Mouse (Mus musculus): ENCODE measurements around the gene Skap1. TPM values are rescaled to one million over a fixed set of nuclear protein-coding genes. Genes with fewer than 3 reads are reported as not detected.

Skap1 gene
- total RNA-seq, 2 experiments from 2014 or later = 0.24 TPM; not detected in 1

DNA sequence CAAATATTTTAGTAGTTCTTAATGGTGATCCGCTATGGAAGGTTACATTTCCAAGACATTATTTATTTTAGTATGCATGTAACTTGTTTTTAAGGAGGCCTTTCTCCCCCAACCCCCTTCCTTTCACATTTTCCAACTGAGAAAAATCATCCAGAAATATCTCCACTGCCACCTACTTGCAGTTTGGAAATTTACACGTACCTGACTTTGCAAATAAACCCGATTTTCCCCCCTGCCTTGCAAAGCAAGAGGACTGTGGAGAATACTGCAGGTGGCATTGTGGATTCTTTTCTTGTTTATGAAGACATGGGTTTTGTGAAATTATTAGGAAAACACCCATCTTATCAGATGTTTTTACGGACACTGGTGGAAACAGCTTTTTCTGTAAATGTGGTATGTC is 160.0 kb downstream of the Skap1 start:
- no peak for DNase-seq

- DNase-seq = no peak
Observed at GRCm38 (mm10) chr11:96629775-96630174, 165.4 kb downstream of the Skap1 start.

DNA sequence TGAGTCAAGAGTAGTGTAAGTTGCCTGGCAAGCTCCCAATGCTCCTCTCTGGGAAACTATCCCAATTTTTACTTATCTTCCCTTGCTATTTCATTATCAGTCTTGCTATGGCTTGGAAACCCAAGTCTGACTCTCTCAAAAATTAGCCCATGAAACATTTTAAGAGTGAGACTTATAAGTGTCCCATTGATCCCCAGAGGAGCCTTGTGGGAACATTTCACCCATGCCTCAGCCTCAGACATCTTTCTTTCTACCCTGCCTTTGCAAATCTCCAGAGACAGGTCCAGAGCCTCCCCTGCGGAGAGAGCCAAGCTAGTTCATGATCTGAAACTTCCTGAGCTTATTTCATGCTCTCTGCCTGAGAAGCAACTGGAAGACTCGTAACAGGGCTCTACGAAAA is 167.1 kb downstream of the Skap1 start:
- no peak for DNase-seq

DNA sequence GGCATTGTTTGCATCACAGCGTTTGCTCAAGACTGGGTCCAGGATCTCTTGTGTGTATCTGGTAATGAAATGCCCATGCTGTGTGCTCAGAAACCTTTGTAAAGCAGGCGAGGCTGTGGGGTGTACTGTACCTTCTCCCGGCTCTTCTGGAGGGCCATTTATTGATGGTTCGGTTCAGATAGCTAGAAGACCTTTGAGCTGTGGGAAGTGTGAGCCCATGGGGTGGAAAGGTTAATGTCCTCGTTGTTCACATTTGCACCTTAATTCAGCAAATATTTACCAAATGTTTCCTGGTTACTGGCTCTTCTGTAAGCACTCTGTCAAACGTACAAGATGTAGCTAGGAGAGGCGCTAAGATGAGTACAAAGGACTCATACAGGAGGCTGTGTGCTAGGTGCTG is 173.5 kb downstream of the Skap1 start:
- no peak for DNase-seq

DNA sequence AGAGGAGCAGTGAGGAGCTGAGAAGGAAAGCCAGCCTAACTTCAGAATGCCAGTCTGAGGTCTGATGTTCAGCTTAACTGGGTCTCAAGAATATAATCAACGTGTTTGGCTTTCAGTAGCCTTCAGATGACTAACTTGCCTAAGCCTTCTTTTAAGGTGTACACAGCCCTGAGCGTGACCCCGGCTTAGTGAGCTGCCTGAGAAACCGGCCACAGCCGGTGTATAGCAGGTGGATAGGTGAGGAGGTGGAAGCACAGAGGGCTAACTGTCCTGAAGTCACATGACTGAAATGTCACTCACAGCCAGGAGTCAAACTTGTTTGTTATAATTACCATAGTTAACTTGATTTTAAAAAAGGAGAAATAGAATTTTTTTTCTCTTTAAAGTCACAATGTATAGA is 175.4 kb downstream of the Skap1 start:
- no peak for DNase-seq

- DNase-seq = no peak
Observed at GRCm38 (mm10) chr11:96642173-96643140, 178.1 kb downstream of the Skap1 start.

DNA sequence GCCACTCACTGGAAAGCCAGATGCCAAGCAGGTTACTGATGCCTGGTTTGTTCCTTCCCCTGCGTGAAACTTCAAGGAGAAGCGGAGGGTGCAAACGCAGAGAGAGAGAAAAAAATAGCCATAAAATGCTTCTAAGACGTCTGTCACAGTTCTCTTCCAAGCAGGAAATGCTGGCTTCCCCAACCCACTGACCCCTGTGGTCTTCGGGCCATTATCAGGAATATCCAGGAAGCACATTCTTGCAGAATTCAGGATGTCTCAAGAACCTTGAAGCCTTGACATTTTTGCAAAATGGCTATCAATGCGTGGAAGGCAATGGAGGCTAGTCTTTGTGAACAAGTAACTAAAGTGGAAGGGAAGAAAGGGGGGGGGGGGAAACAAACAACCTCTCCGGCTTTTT is 180.6 kb downstream of the Skap1 start:
- no peak for DNase-seq

GRCm38 (mm10) chr11:96645538-96646037 is 181.2 kb downstream of the Skap1 start:
- peak; percentile 36 for DNase-seq

- DNase-seq = no peak
Observed at GRCm38 (mm10) chr11:96651848-96652247, 187.5 kb downstream of the Skap1 start.

GRCm38 (mm10) chr11:96653867-96654266 is 189.5 kb downstream of the Skap1 start:
- DNase-seq = no peak

GRCm38 (mm10) chr11:96658420-96658819 is 194.0 kb downstream of the Skap1 start:
- DNase-seq = no peak

DNA sequence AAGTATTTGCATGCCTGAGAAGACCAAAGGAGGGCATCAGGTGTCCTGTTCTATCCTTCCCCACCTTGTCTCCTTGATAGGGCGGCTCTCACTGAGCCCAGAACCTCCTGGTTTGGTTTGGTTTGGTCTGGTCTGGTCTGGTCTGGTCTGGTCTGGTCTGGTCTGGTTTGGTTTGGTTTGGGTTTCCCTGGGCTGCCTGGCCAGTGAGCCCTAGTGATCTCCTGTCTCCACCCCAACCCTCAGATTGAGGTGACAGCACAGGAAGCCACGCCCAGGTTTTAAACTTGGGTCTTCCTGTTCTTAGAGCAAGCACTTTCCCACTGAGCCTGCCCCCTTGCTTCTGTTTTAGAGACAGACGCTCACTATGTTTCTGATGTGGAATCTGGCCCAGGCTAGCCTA is 202.5 kb downstream of the Skap1 start:
- no peak for DNase-seq

DNA sequence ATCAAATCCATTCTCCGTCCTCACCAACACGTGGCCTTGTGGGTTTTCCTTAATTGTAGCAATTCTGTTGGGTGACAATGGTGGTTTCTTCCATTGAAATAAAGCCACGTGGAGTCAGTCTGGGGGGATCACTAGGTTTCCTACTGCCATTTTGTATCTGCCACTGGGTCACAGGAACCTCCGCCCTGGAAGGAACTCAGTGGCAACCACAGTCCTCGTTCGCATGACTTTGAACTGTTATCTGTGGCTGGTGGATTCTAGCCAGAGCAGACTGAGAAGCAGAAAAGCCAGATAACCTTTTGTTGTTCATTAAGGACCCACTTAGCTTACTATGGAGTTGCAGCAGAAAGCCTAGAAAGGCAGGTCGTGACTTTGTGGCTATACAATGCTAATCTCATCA is 204.0 kb downstream of the Skap1 start:
- DNase-seq = no peak

DNA sequence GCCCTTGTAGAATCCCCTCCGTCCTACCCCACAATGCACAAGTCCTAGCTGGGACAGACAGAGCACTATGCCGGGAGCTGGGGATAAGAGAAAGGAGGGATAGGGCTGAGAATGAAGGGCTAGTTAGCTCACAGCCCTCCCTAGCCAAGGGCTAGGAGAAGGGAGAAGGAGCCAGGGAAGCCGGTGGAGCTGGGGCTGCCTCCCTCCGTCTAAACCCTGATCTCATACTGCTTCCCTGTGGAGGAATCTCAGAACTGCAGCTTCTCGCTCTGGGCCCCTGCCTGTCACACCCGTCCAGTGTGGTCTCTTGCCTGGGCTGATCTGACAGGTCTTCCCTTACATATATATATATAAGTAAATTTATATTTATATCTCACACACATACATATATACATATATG is 209.4 kb downstream of the Skap1 start:
- no peak for DNase-seq

DNA sequence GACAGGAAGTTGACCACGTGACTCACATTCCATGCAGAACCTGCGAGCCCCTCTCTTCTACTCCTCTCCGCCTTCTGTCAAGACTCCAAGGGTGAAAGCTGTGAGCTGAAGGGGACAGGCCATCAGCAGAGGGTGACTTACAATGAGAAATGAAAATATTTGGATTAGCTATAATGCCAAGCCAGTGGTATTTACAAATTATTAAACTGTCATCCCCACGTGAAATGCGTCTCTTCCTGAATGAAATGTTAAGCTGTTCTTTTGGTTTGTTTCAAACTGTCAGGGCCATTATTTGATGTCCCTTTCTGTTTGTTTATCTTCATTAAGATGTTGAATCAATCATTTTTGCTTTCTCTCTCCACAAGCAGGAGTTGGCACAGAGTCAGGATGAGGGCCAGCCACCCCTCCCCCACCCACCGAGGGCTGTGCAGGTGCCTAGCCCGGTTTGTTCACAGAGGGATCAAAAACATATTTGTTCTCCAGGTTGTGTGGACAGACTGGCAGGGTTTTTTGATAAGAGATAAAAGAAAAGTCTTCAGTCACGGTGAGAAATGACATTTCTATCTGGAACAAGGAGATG is 210.5 kb downstream of the Skap1 start:
- no peak for DNase-seq

- DNase-seq = no peak
Observed at GRCm38 (mm10) chr11:96678026-96678425, 213.6 kb downstream of the Skap1 start.

GRCm38 (mm10) chr11:96679026-96679425 is 214.6 kb downstream of the Skap1 start:
- no peak for DNase-seq

DNA sequence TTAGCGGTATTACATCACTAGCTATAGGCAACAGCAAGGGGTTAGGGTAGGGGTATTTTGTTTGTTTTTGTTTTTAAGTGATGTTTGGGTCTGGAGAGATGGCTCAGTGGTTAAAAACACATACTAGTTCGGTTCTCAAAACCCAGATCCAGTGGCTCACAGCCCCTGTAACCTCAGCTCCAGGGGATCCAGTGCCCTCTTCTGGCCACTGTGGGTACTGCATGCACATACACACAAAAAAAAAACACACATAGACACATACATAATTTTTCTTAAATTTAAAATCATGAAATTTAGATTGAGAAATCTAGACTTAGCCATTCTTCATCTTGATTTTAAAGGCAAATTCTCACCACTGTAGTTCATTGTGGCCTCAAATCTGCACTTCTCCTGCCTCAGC is 221.0 kb downstream of the Skap1 start:
- no peak for DNase-seq

DNA sequence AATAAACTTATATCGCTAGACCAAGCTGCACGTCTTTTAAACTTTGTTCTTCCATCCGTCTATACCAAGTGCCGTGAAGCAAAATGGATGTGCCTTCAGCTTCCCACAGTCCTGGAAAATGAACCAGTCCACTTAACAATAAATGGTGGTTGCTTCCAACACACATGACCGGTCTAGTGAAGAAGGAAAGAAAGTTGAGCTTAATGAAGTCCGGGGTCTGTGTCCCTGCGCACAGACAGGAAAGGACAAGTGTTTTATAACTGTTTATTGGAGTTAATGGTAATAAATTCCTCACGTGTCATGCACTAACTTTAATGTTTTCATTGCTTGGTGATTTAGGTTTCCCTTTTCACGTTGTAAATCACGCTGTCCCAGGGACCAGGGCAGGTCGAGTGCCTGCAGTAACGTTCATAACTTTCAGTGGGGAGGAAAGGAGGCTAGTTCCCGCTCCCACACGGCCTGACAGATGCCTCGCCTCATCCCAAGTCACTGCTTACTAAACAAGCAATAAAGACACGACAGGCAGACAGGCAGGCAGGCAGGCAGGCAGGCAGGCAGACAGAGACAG is 222.4 kb downstream of the Skap1 start:
- no peak for DNase-seq

DNA sequence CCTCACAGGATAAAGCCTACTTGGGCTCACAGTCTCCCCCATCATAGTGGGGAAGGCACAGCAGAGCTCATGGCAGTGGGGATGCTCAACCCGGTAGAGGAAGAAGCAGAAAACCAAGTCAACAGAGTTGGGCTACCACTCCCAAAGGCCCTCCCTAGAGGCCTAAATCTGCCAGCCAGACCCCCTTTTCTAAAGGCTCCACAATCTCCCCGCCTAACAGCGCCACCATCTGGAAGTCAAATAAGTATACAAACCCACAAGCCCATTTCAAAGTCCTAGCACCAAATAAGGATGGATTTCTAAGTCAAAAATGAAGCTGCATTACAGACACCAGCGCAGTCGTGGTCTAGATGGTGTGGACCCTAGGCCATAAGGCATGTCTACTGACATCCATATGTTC is 227.9 kb downstream of the Skap1 start:
- no peak for DNase-seq

DNA sequence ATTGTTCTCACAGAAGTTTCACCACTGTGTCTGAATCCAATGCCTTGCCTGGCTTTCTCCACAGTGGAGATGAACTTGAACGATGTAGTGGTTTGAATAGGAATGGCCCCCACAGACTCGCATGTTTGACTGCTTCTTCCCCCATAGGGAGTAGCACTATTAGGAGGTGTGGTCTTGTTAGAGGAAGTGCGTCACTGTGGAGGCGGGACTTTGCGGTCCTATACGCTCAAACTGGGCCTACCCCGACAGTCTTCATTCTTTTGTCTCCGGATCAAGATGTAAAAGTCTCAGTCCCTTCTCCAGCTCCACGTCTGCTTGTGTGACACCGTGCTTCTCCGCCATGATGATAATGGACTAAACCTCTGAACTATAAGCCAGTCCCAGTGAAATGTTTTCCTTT is 229.0 kb downstream of the Skap1 start:
- DNase-seq = no peak

GRCm38 (mm10) chr11:96694774-96695173 is 230.4 kb downstream of the Skap1 start:
- DNase-seq = no peak

DNA sequence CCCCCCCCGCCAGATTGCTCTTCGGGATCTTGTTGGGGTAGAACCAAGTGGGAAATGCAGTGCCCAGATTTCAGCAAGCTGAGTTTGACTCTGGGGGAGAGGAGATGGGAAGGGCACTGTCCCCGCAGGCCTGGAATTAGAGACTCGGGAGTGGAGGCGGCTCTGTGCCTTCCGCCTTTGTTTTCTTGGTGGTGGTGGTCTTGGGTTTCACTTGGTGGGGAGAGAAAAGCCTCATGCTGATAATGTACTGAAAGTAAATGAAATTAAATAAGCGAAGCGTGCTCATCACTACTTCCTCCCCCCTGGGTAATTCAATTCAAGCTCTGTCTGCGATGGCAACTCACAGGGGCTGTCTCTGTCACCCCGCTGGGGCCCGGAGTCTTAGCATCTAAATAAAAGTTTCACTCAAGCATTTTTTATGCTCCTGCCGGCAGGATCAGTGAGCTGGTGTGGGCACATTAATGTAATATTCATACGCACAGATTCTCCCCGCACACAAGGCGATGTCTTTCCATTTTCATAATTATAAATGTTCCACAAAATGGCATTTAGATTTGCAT is 231.9 kb downstream of the Skap1 start:
- no peak for DNase-seq

Data from gastrocnemius, postnatal 25 days (tissue).